Mouse (Mus musculus) kidney, embryonic 15.5 days (tissue): ENCODE data around the gene Tpsab1. TPM values are rescaled to one million over a fixed set of nuclear protein-coding genes. Genes with fewer than 3 reads are reported as not detected.
A peak's percentile ranks its signal among the peaks of the same experiment; 100 is the strongest.

ENCODE experiments used
- ATAC-seq: fragments of 200-750 bp; cut with Nextera tagmentation; replicated peaks from 2 replicates; pipeline ENCODE4 v1.8.0; 2017; ENCODE audit warnings: moderate TSS enrichment; ENCODE audit not compliant: low FRiP score
- H3K27ac ChIP-seq: fragments of 300-500 bp; sonication (generic); 2 replicates; pipeline ENCODE4 v1.5.1; 2015; ENCODE audit warnings: mild to moderate bottlenecking, inconsistent platforms
- H3K27me3 ChIP-seq: fragments of 300-500 bp; sonication (generic); 2 replicates; pipeline ENCODE4 v1.6.1; 2015; ENCODE audit warnings: inconsistent platforms
- H3K36me3 ChIP-seq: fragments of 300-500 bp; sonication (generic); 2 replicates; pipeline ENCODE4 v1.6.1; 2015; ENCODE audit warnings: inconsistent platforms
- H3K4me1 ChIP-seq: fragments of 300-500 bp; sonication (generic); 2 replicates; pipeline ENCODE4 v1.6.1; 2015; ENCODE audit warnings: inconsistent platforms
- H3K4me2 ChIP-seq: fragments of 300-500 bp; sonication (generic); 2 replicates; pipeline ENCODE4 v1.6.1; 2015; ENCODE audit warnings: moderate library complexity, mild to moderate bottlenecking, inconsistent platforms
- H3K4me3 ChIP-seq: fragments of 300-500 bp; sonication (generic); replicated peaks from 2 replicates; pipeline ENCODE4 v1.5.1; 2015; ENCODE audit warnings: mild to moderate bottlenecking, inconsistent platforms
- H3K9ac ChIP-seq: fragments of 300-500 bp; sonication (generic); 2 replicates; pipeline ENCODE4 v1.6.1; 2015; ENCODE audit warnings: mild to moderate bottlenecking, inconsistent platforms
- H3K9me3 ChIP-seq: fragments of 300-500 bp; sonication (generic); replicated peaks from 2 replicates; pipeline ENCODE4 v1.6.1; 2016; ENCODE audit warnings: inconsistent platforms
- WGBS: fragments of 180-500 bp; shearing (Covaris S2); methylation state at CpG from one replicate; pipeline ENCODE4 v1.1.7; 2015; ENCODE audit warnings: mixed read lengths; 5-methylcytosine and 5-hydroxymethylcytosine counted together
- polyA plus RNA-seq: library from polyadenylated mRNA; unstranded; fragments of >200 nt; fragmentation: Nextera tagmentation; extraction: Ambion mirVana; gene quantifications from 2 replicates; pipeline ENCODE4 v1.2.1, GENCODE M21; 2015

Tpsab1 gene
- 0.18 and 0.44 TPM in 2 replicates for polyA plus RNA-seq

DNA sequence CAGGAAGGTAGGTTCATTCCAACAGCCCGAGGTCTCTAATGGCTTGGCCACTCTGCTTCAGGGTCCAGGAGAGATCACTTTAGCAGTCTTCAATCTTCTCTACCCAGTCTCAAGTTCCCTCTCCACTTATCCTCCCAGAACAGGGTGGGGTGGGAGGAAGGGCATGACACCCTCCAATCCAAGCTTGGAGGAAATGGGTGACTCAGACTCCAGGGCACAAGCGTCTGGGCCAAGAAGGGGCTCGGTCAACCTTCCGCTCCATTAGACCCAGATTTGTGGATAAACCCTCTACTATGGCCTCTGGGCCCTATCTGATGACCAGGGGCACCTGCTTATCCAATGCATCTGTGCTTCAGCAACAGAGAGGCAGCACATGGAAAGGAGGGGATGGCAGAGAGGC lies at the start of gene Tpsab1:
Gene Tpsab1 (minus strand): TSS at position 101 of the 400 bp plus-strand sequence.
- Histone ChIP-seq H3K27ac (no peak within 1 kb of the TSS), H3K27me3 (no peaks in the 10 kb centered on the region), H3K4me3 (no peak within 1 kb of the TSS), H3K9me3 (no peaks in the 10 kb centered on the region), H3K4me2 (no peak within 1 kb of the TSS), H3K9ac (no peak within 1 kb of the TSS), H3K36me3 (no peaks in the 10 kb centered on the region), H3K4me1 (no peaks in the 10 kb centered on the region)
- WGBS, result 77% methylated on average over 4 of the region's 4 CpGs
- ATAC-seq, result no peak

DNA sequence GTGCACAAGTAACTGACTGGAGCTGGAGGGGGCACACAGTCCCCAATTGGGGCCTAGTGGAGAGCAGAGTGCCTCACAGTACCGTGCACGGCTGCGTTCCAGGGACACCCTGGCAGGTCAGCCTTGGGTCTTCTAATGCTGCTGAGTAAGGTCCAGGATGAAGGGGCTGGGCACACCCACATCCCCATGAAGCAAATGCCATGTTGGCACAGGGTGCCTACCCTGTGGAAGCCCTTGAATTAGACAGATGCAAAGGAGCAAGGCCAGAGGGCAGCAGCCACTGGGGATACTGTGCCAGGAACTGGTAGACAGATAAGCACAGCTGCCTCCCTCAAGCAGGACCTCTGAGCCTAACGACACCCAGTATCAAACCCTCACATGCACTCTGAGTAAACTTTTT lies 49.2 kb upstream of the Tpsab1 start:
- Histone ChIP-seq H3K4me2 (no peak overlapping the region), H3K27me3 (no peaks in the 10 kb centered on the region), H3K36me3 (peaks cover 4% of the 10 kb centered on the region; the same call in 1 of the 2 replicates), H3K9me3 (no peaks in the 10 kb centered on the region), H3K27ac (no peak overlapping the region), H3K9ac (no peak overlapping the region), H3K4me3 (no peak overlapping the region), H3K4me1 (no peaks in the 10 kb centered on the region)
- WGBS, result 85% methylated on average over 4 of the region's 4 CpGs
- ATAC-seq, result no peak

DNA sequence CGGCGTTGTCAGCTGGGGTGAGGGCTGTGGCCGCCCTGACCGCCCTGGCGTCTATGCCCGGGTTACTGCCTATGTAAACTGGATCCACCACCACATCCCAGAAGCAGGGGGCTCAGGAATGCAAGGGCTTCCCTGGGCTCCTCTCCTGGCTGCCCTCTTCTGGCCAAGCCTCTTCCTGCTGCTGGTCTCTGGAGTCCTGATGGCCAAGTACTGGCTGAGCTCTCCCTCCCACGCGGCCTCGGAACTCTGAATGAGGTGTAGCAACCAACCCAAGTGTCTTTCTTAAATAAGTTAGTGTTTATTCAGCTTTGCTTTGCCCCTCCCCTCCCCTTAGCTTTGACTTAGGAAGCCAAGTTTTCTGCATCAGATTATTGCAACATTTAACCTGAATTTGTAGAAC lies 28.6 kb upstream of the Tpsab1 start:
- H3K9me3 ChIP-seq, result no peaks in the 10 kb centered on the region
- no peak; the same call in 1 of the 2 replicates for ATAC-seq
- no peak overlapping the region for H3K9ac ChIP-seq
- H3K27me3 ChIP-seq, result no peaks in the 10 kb centered on the region
- no peaks in the 10 kb centered on the region; the same call in 1 of the 2 replicates for H3K36me3 ChIP-seq
- no peak overlapping the region for H3K27ac ChIP-seq
- no peak overlapping the region for H3K4me2 ChIP-seq
- H3K4me1 ChIP-seq, result peaks cover 4% of the 10 kb centered on the region; the same call in 1 of the 2 replicates
- 31% methylated on average over 9 of the region's 9 CpGs for WGBS
- H3K4me3 ChIP-seq, result no peak overlapping the region

DNA sequence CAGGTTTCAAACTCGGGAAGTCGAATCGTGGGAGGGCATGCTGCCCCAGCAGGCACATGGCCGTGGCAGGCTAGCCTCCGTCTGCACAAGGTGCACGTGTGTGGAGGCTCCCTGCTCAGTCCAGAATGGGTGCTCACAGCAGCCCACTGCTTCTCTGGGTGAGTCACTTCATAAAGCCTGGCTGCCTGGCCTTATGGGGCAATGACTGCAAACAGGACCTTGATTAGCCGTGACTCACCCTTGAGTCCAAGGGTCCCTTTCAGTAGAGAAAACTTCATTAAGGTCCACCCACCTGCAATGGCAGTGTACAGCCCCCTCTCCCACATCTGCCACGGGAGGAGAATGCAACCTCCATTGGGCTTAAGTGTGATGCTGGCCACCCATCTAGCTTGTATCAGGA lies 27.1 kb upstream of the Tpsab1 start:
- H3K4me2 ChIP-seq, result no peak overlapping the region
- ATAC-seq, result no peak
- no peak overlapping the region for H3K27ac ChIP-seq
- H3K9me3 ChIP-seq, result no peaks in the 10 kb centered on the region
- no peak overlapping the region for H3K9ac ChIP-seq
- no peak overlapping the region for H3K4me3 ChIP-seq
- H3K36me3 ChIP-seq, result no peaks in the 10 kb centered on the region; the same call in 1 of the 2 replicates
- peaks cover 4% of the 10 kb centered on the region; the same call in 1 of the 2 replicates for H3K4me1 ChIP-seq
- no peaks in the 10 kb centered on the region for H3K27me3 ChIP-seq
- 65% methylated on average over 8 of the region's 8 CpGs for WGBS

DNA sequence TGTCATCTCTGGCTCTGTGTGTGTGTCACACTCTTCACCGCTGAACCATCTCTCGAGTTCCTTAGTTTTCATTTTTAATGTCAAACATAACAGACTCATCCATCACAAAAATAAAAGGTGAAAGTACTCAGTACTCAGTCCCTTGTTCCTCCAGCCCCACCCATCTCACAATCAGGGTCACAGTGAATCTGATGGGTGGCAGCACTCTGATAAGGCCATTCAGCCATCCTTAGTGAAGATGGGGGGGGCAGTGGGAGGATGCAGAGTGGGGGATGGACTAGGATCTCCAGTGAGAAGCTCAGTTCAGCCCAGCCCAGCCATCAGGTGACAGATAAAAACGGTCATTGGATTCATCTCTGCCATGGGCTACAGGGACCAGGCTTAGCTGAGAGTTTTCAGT lies 23.6 kb upstream of the Tpsab1 start, which contains the start of gene Tpsg1:
Gene Tpsg1 (plus strand): TSS at position 301 of the 400 bp plus-strand sequence.
- peaks cover 4% of the 10 kb centered on the region; the same call in 1 of the 2 replicates for H3K4me1 ChIP-seq
- no peaks in the 10 kb centered on the region for H3K36me3 ChIP-seq
- no peak within 1 kb of the TSS for H3K4me3 ChIP-seq
- no peaks in the 10 kb centered on the region for H3K27me3 ChIP-seq
- no peak within 1 kb of the TSS for H3K9ac ChIP-seq
- H3K27ac ChIP-seq, result no peak within 1 kb of the TSS
- H3K4me2 ChIP-seq, result no peak within 1 kb of the TSS
- WGBS, result 84% methylated on average over 3 of the region's 3 CpGs
- no peaks in the 10 kb centered on the region for H3K9me3 ChIP-seq
- ATAC-seq, result no peak

DNA sequence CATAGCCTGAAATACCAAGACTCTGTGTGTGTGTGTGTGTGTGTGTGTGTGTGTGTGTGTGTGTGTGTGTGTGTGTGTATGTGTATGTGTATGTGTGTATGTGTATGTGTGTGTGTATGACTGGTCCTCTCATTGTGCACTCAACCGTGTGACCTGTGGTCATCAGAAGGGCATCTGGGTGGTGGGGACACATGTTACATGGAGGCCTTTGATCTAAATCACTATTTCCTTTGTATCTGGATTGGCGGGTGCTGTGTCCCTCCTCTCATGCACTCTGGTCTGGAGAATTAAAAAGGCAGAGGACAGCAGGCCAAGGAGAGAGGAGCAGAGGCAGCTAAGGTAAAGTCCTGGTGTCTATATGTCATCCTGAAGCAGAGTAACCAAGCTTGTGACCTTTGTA lies 20.6 kb upstream of the Tpsab1 start, which contains the start of gene Tpsb2:
Gene Tpsb2 (plus strand): TSS at position 301 of the 400 bp plus-strand sequence.
- H3K4me1 ChIP-seq, result no peaks in the 10 kb centered on the region
- H3K4me2 ChIP-seq, result no peak within 1 kb of the TSS
- 60% methylated on average over 2 of the region's 2 CpGs for WGBS
- no peak within 1 kb of the TSS for H3K9ac ChIP-seq
- H3K9me3 ChIP-seq, result no peaks in the 10 kb centered on the region
- H3K27ac ChIP-seq, result no peak within 1 kb of the TSS
- H3K27me3 ChIP-seq, result 0 out of 2 replicates have a peak, but pooled peaks cover 2% of the 10 kb centered on the region
- H3K36me3 ChIP-seq, result no peaks in the 10 kb centered on the region
- ATAC-seq, result no peak
- H3K4me3 ChIP-seq, result no peak within 1 kb of the TSS

DNA sequence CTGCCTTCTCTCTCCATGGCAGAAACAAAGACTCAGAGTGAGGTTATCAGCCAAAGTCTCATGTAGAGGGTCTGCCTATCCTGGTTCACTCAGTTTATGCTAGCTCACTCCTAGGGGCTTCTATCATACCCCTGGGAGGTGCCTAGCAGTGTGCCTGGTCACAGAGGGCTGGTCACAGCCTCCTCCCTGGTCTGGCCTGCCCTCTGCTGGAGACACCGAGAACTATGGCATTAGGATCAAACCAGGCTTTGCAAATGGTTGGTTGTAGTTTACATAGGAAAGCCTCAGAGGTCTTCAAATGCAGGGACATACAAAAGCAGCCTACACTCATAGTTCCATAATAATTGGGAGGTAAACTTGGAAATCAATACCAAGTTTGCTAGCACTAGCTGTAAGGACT lies 18.4 kb upstream of the Tpsab1 start:
- WGBS, result 7% methylated on average over 1 of the region's 1 CpGs
- Histone ChIP-seq H3K9me3 (no peaks in the 10 kb centered on the region), H3K36me3 (no peaks in the 10 kb centered on the region)

DNA sequence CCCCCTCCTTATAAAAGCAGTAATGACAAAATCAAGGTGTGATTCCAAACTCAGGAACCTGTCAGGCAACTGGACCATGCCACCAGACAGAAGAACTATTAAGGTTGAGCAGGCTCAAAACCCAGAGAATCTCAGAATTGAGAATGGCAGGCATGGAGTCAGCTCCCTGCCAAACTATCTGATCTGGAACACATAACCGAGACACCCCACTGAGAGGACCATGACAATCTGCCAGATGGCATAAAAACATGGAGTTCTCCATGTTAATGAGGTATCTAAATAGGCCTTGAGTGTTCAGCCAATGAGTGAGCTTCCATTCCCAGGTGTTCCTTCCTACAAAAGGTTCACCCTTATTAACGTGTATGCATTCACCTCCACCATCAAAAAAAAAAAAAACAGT lies 15.9 kb upstream of the Tpsab1 start:
- no peaks in the 10 kb centered on the region for H3K9me3 ChIP-seq
- 0 out of 2 replicates have a peak, but pooled peaks cover 2% of the 10 kb centered on the region for H3K27me3 ChIP-seq
- no peak for ATAC-seq
- H3K27ac ChIP-seq, result no peak overlapping the region
- no peak overlapping the region for H3K9ac ChIP-seq
- H3K4me2 ChIP-seq, result no peak overlapping the region
- no peaks in the 10 kb centered on the region for H3K36me3 ChIP-seq
- no peaks in the 10 kb centered on the region for H3K4me1 ChIP-seq
- H3K4me3 ChIP-seq, result no peak overlapping the region
- 73% methylated on average over 2 of the region's 2 CpGs for WGBS

More for the DNA sequence above, 18.4 kb upstream of the Tpsab1 start:
- Histone ChIP-seq H3K27me3 (0 out of 2 replicates have a peak, but pooled peaks cover 2% of the 10 kb centered on the region), H3K4me2 (no peak overlapping the region), H3K27ac (no peak overlapping the region), H3K4me1 (no peaks in the 10 kb centered on the region), H3K4me3 (no peak overlapping the region), H3K9ac (no peak overlapping the region)
- ATAC-seq, result no peak

DNA sequence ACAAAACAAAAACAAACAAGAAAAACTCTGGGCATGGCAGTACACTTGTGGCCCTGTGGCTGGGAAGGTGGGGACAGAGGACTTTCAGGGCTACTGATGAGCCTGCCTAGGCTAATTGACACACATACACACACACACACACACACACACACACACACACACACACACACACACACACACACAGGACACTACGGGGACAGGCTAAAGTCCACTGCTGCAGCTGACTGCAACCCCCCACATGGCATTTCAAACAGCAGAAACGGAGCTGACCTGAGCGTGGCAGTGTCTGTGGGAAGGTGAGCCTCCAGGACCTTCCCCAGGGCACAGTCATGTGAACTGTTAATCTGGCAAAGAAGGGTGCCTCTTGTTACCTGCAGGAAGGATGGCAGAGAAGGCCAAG lies 3.9 kb downstream of the Tpsab1 start:
- 30% methylated on average over 3 of the region's 3 CpGs for WGBS
- Histone ChIP-seq H3K4me2 (no peak overlapping the region), H3K27ac (no peak overlapping the region), H3K9me3 (no peaks in the 10 kb centered on the region), H3K4me1 (no peaks in the 10 kb centered on the region), H3K9ac (no peak overlapping the region), H3K4me3 (no peak overlapping the region), H3K27me3 (no peaks in the 10 kb centered on the region), H3K36me3 (no peaks in the 10 kb centered on the region)
- ATAC-seq, result no peak

DNA sequence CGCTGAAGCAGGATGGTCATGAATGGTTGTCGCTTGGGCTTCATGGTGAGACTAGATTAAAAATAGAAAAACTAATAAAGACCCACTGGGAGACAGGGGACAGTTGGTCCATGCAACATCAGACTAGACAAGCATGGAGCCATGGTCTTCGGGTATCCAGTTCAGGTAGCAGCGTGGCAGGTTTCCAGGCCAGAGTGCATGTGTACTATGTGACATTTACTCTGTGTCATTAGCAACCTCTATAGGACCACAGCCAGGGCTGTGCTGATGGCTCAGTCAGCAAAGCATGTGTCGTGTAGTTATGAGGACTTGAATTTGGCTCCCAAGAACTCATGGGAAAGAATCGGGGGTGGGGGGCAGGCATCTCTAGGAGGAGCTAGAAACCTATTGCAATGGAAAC lies 5.4 kb downstream of the Tpsab1 start:
- WGBS, result 86% methylated on average over 6 of the region's 6 CpGs
- H3K9me3 ChIP-seq, result no peaks in the 10 kb centered on the region
- no peak overlapping the region for H3K4me3 ChIP-seq
- H3K4me2 ChIP-seq, result no peak overlapping the region
- H3K27ac ChIP-seq, result no peak overlapping the region
- H3K27me3 ChIP-seq, result peaks cover 2% of the 10 kb centered on the region; the same call in 1 of the 2 replicates
- no peak for ATAC-seq
- no peaks in the 10 kb centered on the region for H3K4me1 ChIP-seq
- H3K36me3 ChIP-seq, result no peaks in the 10 kb centered on the region
- H3K9ac ChIP-seq, result no peak overlapping the region

DNA sequence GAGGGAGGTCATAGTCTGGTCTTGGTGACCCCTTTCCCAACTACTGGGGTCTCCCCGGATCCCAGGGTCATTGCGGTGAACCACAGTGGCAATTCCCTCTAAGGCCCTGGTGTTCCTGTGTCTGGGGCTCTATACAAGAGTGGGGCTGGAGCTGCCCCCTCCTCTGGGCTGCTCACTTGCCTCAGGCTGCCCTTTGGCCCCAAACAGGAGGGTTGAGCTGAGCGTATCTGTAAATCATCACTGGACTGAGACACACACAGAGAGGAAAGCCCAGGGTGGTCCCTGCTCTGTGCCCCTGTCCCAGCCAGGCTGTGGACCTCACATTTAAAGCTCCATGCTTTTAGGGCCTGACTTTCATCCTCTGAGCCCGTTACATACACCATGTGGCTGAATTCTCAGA lies 7.1 kb downstream of the Tpsab1 start:
- H3K4me2 ChIP-seq, result no peak overlapping the region
- H3K27ac ChIP-seq, result no peak overlapping the region

DNA sequence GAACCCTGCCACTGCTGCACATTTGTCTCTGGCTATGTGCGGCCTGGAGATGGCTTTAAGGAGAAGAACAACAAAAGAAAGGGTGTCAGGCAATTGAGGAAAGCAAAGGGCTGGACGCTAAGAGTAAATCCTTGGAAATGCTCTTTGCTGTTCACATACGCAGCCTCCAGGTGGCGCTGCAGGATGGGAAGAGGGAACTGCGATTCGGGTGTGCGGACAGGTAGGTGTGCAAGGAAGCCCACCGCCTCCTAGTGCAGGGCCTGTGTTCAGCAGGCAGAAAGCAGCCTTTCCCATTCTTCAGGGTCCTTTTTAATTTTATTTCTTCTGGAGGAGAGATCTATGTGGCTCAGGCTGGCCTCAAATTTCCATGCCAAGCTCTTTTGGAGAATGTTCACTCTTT lies 11.4 kb downstream of the Tpsab1 start:
- H3K36me3 ChIP-seq, result no peaks in the 10 kb centered on the region
- WGBS, result 1% methylated on average over 8 of the region's 8 CpGs
- H3K9ac ChIP-seq, result no peak overlapping the region
- H3K9me3 ChIP-seq, result no peaks in the 10 kb centered on the region
- no peak overlapping the region for H3K4me2 ChIP-seq
- peaks cover 32% of the 10 kb centered on the region for H3K27me3 ChIP-seq
- H3K4me3 ChIP-seq, result no peak overlapping the region
- no peaks in the 10 kb centered on the region for H3K4me1 ChIP-seq
- H3K27ac ChIP-seq, result no peak overlapping the region
- ATAC-seq, result no peak

More for the DNA sequence above, 7.1 kb downstream of the Tpsab1 start:
- Histone ChIP-seq H3K36me3 (no peaks in the 10 kb centered on the region), H3K4me3 (no peak overlapping the region), H3K4me1 (no peaks in the 10 kb centered on the region), H3K9me3 (no peaks in the 10 kb centered on the region), H3K9ac (no peak overlapping the region), H3K27me3 (peaks cover 10% of the 10 kb centered on the region)
- WGBS, result 72% methylated on average over 4 of the region's 4 CpGs
- ATAC-seq, result 0 out of 2 replicates have a peak, but pooled peaks have one; percentile 58

DNA sequence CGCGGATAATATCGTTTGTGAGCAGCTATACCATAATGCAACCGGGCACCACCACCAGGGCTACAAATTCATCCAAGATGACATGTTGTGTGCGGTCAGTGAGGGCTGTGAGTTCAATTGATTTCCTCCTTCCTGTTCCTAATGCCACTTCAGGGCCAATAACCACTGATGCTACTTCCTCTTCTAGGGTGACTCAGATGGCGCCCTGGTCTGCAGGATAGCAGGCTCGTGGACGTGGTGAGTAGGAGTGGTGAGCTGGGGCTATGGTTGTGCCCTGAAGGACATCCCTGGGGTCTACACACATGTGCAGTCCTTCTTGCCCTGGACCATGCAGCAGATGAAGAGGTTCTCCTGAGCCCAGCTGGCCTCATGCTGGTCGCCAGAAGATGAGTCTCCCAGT lies 13.0 kb downstream of the Tpsab1 start:
- 72% methylated on average over 9 of the region's 9 CpGs for WGBS
- ATAC-seq, result no peak

More for the DNA sequence above, 13.0 kb downstream of the Tpsab1 start:
- no peaks in the 10 kb centered on the region for H3K9me3 ChIP-seq
- no peaks in the 10 kb centered on the region for H3K36me3 ChIP-seq
- H3K9ac ChIP-seq, result no peak overlapping the region
- H3K4me3 ChIP-seq, result no peak overlapping the region
- no peak overlapping the region for H3K27ac ChIP-seq
- H3K4me1 ChIP-seq, result no peaks in the 10 kb centered on the region
- peaks cover 32% of the 10 kb centered on the region for H3K27me3 ChIP-seq
- no peak overlapping the region for H3K4me2 ChIP-seq
